Mouse (Mus musculus) C2C12 (cell line): ENCODE results near the gene Supt5.

ENCODE experiments used
- CTCF ChIP-seq: IDR thresholded peaks from one replicate; pipeline ENCODE4 v1.5.1; 2011; ENCODE audit not compliant: control insufficient read depth, insufficient read depth, insufficient read length
- FOSL1 ChIP-seq: IDR thresholded peaks from one replicate; pipeline ENCODE4 v1.8.0; 2011; ENCODE audit warnings: mild to moderate bottlenecking, low read length; ENCODE audit not compliant: poor library complexity, insufficient read depth, severe bottlenecking
- MAX ChIP-seq: IDR thresholded peaks from one replicate; pipeline ENCODE4 v1.6.1; 2011; ENCODE audit warnings: mild to moderate bottlenecking, control low read depth
- MYOD1 ChIP-seq: IDR thresholded peaks from one replicate; pipeline ENCODE4 v1.6.1; 2011; ENCODE audit warnings: low read depth; ENCODE audit not compliant: control insufficient read depth, insufficient read length
- MYOG ChIP-seq: IDR thresholded peaks from one replicate; pipeline ENCODE4 v1.6.1; 2011; ENCODE audit not compliant: control insufficient read depth, insufficient read length; ENCODE audit errors: extremely low read depth
- USF1 ChIP-seq: IDR thresholded peaks from one replicate; pipeline ENCODE4 v1.6.1; 2011; ENCODE audit warnings: low read depth, mild to moderate bottlenecking, control low read depth, moderate library complexity

GRCm38 (mm10) chr7:28373891-28374495 is 35.4 kb upstream of the Supt5 start:
- TF ChIP-seq CTCF (no peak), FOSL1 (no peak), MYOD1 (no peak), MYOG (no peak), USF1 (no peak), MAX (no peak)
